ENCODE assay signal across 8 mouse cellular contexts in genomic region chr1:172201967-172202880, GRCm38 (mm10). TPM values are rescaled to one million over a fixed set of nuclear protein-coding genes. Genes with fewer than 3 reads are reported as not detected.
DNase-seq lines count a peak whose midpoint lies in the region; ATAC-seq and TF ChIP-seq lines count a peak whose summit lies in the region.
"Had no signal": no experiment of that assay in that cellular context is flagged by ENCODE, and none has a peak within 500 bp of the region (broad histone marks: within the 10 kb centered on the region; RNA-seq: fewer than 3 reads in every experiment).

No protein-coding gene starts in this region.

- no peak for TF ChIP-seq CTCF in lung, adult 2 months (IDR thresholded peaks at IDR 0.05; ENCODE audit: insufficient read depth, low read length)

- no peak for TF ChIP-seq POLR2A in lung, adult 2 months (IDR thresholded peaks at IDR 0.05; ENCODE audit: borderline replicate concordance, extremely low read depth, low read depth, low read length)

- H3K4me2 ChIP-seq in lung, embryonic 16.5 days (ENCODE audit: low read depth, low read length): peak overlapping the region; percentile 34
- H3K4me2 ChIP-seq in heart, embryonic 16.5 days (ENCODE audit: low read depth, low read length): peak overlapping the region; percentile 49
- peak overlapping the region; percentile 93 for H3K4me2 ChIP-seq in midbrain, embryonic 16.5 days (ENCODE audit: low read length)

- H3K27me3 ChIP-seq in lung, embryonic 16.5 days (ENCODE audit: control insufficient read depth, insufficient read depth, low read depth, low read length): no peaks in the 10 kb centered on the region
- H3K27me3 ChIP-seq in heart, embryonic 16.5 days (ENCODE audit: control insufficient read depth, insufficient read depth, low read length): no peaks in the 10 kb centered on the region
- no peaks in the 10 kb centered on the region for H3K27me3 ChIP-seq in midbrain, embryonic 16.5 days (ENCODE audit: control insufficient read depth, insufficient read depth, low read depth, low read length)

- H3K27ac ChIP-seq in lung, embryonic 16.5 days (ENCODE audit: low read length): peak overlapping the region; percentile 88
- peak overlapping the region; percentile 85 for H3K27ac ChIP-seq in heart, embryonic 16.5 days (ENCODE audit: low read length)
- H3K27ac ChIP-seq in midbrain, embryonic 16.5 days (ENCODE audit: low read length): peak overlapping the region; percentile 96

- peaks cover 27% of the 10 kb centered on the region for H3K36me3 ChIP-seq in lung, embryonic 16.5 days (ENCODE audit: control insufficient read depth, insufficient read depth, low read length)
- H3K36me3 ChIP-seq in heart, embryonic 16.5 days (ENCODE audit: control insufficient read depth, insufficient read depth): peaks cover 28% of the 10 kb centered on the region
- peaks cover 18% of the 10 kb centered on the region for H3K36me3 ChIP-seq in midbrain, embryonic 16.5 days (ENCODE audit: control insufficient read depth, insufficient read depth, low read length)

- 19% methylated on average over 14 of the region's 14 CpGs for WGBS in lung, embryonic 16.5 days
- WGBS in lung, adult 2 months: 29% methylated on average over 14 of the region's 14 CpGs
- 22% methylated on average over 14 of the region's 14 CpGs for WGBS in heart, embryonic 16.5 days
- 4% methylated on average over 14 of the region's 14 CpGs for WGBS in midbrain, embryonic 16.5 days

- DNase-seq in lung, adult 2 months: no peak
- DNase-seq in embryo, embryonic 10 days (ENCODE audit: low spot score): peak; percentile 68
- no peak for DNase-seq in layer of hippocampus, postnatal 10 days (ENCODE audit: low spot score in 2 of 2)
- DNase-seq in layer of hippocampus, postnatal 14 days (ENCODE audit: low spot score in 2 of 2): no peak

- H3K9ac ChIP-seq in lung, embryonic 16.5 days (ENCODE audit: low read length): peak overlapping the region; percentile 29; the same call in 1 of the 2 replicates
- H3K9ac ChIP-seq in heart, embryonic 16.5 days (ENCODE audit: low read length): peak overlapping the region; percentile 37
- peak overlapping the region; percentile 91 for H3K9ac ChIP-seq in midbrain, embryonic 16.5 days (ENCODE audit: low read depth, low read length)

- ATAC-seq in lung, embryonic 16.5 days (ENCODE audit: low read depth): no peak
- ATAC-seq in heart, embryonic 16.5 days (replicated peaks; ENCODE audit: extremely low read depth, insufficient read depth, low FRiP score): no peak
- ATAC-seq in midbrain, embryonic 16.5 days: no peak

- peaks cover 61% of the 10 kb centered on the region for H3K4me1 ChIP-seq in lung, embryonic 16.5 days (replicated peaks; ENCODE audit: control insufficient read depth, insufficient read depth, low read length)
- H3K4me1 ChIP-seq in lung, adult 2 months (ENCODE audit: control insufficient read depth, insufficient read depth, low read length): peaks cover 26% of the 10 kb centered on the region
- peaks cover 56% of the 10 kb centered on the region for H3K4me1 ChIP-seq in heart, embryonic 16.5 days (ENCODE audit: control insufficient read depth, insufficient read depth, low read length)
- peaks cover 64% of the 10 kb centered on the region for H3K4me1 ChIP-seq in midbrain, embryonic 16.5 days (ENCODE audit: control insufficient read depth, insufficient read depth, low read length)

- H3K9me3 ChIP-seq in lung, embryonic 16.5 days (ENCODE audit: control insufficient read depth, low read length): no peaks in the 10 kb centered on the region
- no peaks in the 10 kb centered on the region for H3K9me3 ChIP-seq in heart, embryonic 16.5 days (replicated peaks; ENCODE audit: control insufficient read depth, low read length)
- no peaks in the 10 kb centered on the region for H3K9me3 ChIP-seq in midbrain, embryonic 16.5 days (replicated peaks; ENCODE audit: control insufficient read depth, low read length, poor library complexity, severe bottlenecking)

- H3K4me3 ChIP-seq in lung, embryonic 16.5 days (ENCODE audit: low read length): no peak overlapping the region
- no peak overlapping the region for H3K4me3 ChIP-seq in lung, adult 2 months (replicated peaks; ENCODE audit: extremely low read depth, low read depth, low read length)
- peak overlapping the region; percentile 21 for H3K4me3 ChIP-seq in heart, embryonic 16.5 days (ENCODE audit: low read length)
- peak overlapping the region; percentile 28 for H3K4me3 ChIP-seq in midbrain, embryonic 16.5 days (ENCODE audit: low read depth, low read length)

RNA-seq across cellular contexts. Expression of gene Pea15a, which starts 4.4 kb away (rescaled TPM):
- 139 and 147 TPM in 2 replicates for polyA plus RNA-seq in lung, embryonic 16.5 days (2015; fragmentation: Nextera tagmentation; extraction: Ambion mirVana)
- polyA plus RNA-seq in lung, adult 2 months (2012; rRNA removed): 88.2 and 137 TPM in 2 replicates
- 181 and 193 TPM in 2 replicates for polyA plus RNA-seq in heart, embryonic 16.5 days (2015; fragmentation: Nextera tagmentation; extraction: Ambion mirVana)
- 460 and 525 TPM in 2 replicates for polyA plus RNA-seq in midbrain, embryonic 16.5 days (2015; fragmentation: Nextera tagmentation; extraction: Ambion mirVana)
- total RNA-seq in layer of hippocampus, postnatal 10 days (2021): 100 to 1,000 TPM; 351 to 392 TPM
- total RNA-seq in layer of hippocampus, postnatal 14 days (2021): 100 to 1,000 TPM; 360 to 376 TPM

RNA-seq across cellular contexts. Expression of gene Casq1, which starts 17.4 kb away (rescaled TPM):
- polyA plus RNA-seq in lung, embryonic 16.5 days (2015; fragmentation: Nextera tagmentation; extraction: Ambion mirVana): 7.9 and 15.3 TPM in 2 replicates
- polyA plus RNA-seq in lung, adult 2 months (2012; rRNA removed): 3.2 and 49.0 TPM in 2 replicates
- polyA plus RNA-seq in heart, embryonic 16.5 days (2015; fragmentation: Nextera tagmentation; extraction: Ambion mirVana): 106 and 108 TPM in 2 replicates
- 1.8 and 2.2 TPM in 2 replicates for polyA plus RNA-seq in midbrain, embryonic 16.5 days (2015; fragmentation: Nextera tagmentation; extraction: Ambion mirVana)
- total RNA-seq in layer of hippocampus, postnatal 10 days (2021): 1 to 10 TPM; 1.2 to 1.6 TPM
- total RNA-seq in layer of hippocampus, postnatal 14 days (2021): 1 to 10 TPM; 1.1 to 1.4 TPM

RNA-seq across cellular contexts. Expression of gene Dcaf8, which starts 54.3 kb away (rescaled TPM):
- 133 and 141 TPM in 2 replicates for polyA plus RNA-seq in lung, embryonic 16.5 days (2015; fragmentation: Nextera tagmentation; extraction: Ambion mirVana)
- 58.0 and 74.9 TPM in 2 replicates for polyA plus RNA-seq in lung, adult 2 months (2012; rRNA removed)
- polyA plus RNA-seq in heart, embryonic 16.5 days (2015; fragmentation: Nextera tagmentation; extraction: Ambion mirVana): 117 and 129 TPM in 2 replicates
- polyA plus RNA-seq in midbrain, embryonic 16.5 days (2015; fragmentation: Nextera tagmentation; extraction: Ambion mirVana): 84.7 and 84.9 TPM in 2 replicates
- total RNA-seq in layer of hippocampus, postnatal 10 days (2021): 10 to 100 TPM; 85.4 to 90.5 TPM
- 100 to 1,000 TPM in 1 of 2 experiments, 10 to 100 TPM in 1; 97.8 to 104 TPM for total RNA-seq in layer of hippocampus, postnatal 14 days (2021)

RNA-seq across cellular contexts. Expression of gene Atp1a4, which starts 56.0 kb away (rescaled TPM):
- not detected in 2 replicates for polyA plus RNA-seq in lung, embryonic 16.5 days (2015; fragmentation: Nextera tagmentation; extraction: Ambion mirVana)
- 0.05 and 1.2 TPM in 2 replicates for polyA plus RNA-seq in lung, adult 2 months (2012; rRNA removed)
- polyA plus RNA-seq in heart, embryonic 16.5 days (2015; fragmentation: Nextera tagmentation; extraction: Ambion mirVana): 0.16 and 0.17 TPM in 2 replicates
- polyA plus RNA-seq in midbrain, embryonic 16.5 days (2015; fragmentation: Nextera tagmentation; extraction: Ambion mirVana): not detected in 2 replicates
- total RNA-seq in layer of hippocampus, postnatal 10 days (2021): not detected
- total RNA-seq in layer of hippocampus, postnatal 14 days (2021): not detected
- total RNA-seq: left cerebral cortex, postnatal 10 days had no signal

RNA-seq across cellular contexts. Expression of gene Igsf8, which starts 59.2 kb away (rescaled TPM):
- 42.5 and 46.0 TPM in 2 replicates for polyA plus RNA-seq in lung, embryonic 16.5 days (2015; fragmentation: Nextera tagmentation; extraction: Ambion mirVana)
- 90.8 and 105 TPM in 2 replicates for polyA plus RNA-seq in lung, adult 2 months (2012; rRNA removed)
- 25.3 and 30.6 TPM in 2 replicates for polyA plus RNA-seq in heart, embryonic 16.5 days (2015; fragmentation: Nextera tagmentation; extraction: Ambion mirVana)
- 63.9 and 64.0 TPM in 2 replicates for polyA plus RNA-seq in midbrain, embryonic 16.5 days (2015; fragmentation: Nextera tagmentation; extraction: Ambion mirVana)
- total RNA-seq in layer of hippocampus, postnatal 10 days (2021): 100 to 1,000 TPM; 178 to 204 TPM
- total RNA-seq in layer of hippocampus, postnatal 14 days (2021): 100 to 1,000 TPM; 185 to 195 TPM

Comparison
In these comparisons a context has a peak if more than half of its experiments do, and no peak if none do; other contexts are left out.
1. H3K4me2 ChIP-seq: peak in every context shown above with its lines; median percentile 93 in midbrain, embryonic 16.5 days; 49 in heart, embryonic 16.5 days; 34 in lung, embryonic 16.5 days.
2. H3K4me3 ChIP-seq: peak in heart, embryonic 16.5 days (single experiment) and midbrain, embryonic 16.5 days (single experiment); none in lung, embryonic 16.5 days (single experiment) and lung, adult 2 months (single experiment).
3. H3K9ac ChIP-seq: peak in every context shown above with its lines; median percentile 91 in midbrain, embryonic 16.5 days; 37 in heart, embryonic 16.5 days; 29 in lung, embryonic 16.5 days.
4. Peak in every context shown above with its lines, with median percentiles within 50 percentile points of each other: H3K27ac ChIP-seq.